In the genomic region with DNA sequence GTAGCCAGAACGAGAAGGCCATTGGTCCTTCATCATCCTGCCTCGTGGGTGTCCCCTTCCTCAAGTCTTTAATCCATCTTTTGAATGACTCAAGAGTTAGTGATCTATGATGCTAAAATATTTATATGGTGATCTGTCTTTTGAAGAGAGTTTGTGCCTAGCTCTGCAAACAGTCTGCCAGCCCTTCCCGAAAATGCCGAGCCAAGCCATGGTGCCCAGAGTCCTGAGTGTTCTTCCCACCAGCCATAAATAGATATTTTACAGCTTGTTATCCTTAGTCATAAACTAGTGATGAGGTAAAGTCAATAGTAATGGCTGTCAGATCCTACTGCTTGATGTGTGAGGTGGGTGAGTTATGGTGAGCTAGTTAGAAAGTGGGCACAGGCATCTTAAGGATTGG, we compare ENCODE assay signal across 29 mouse cellular contexts. TPM values are rescaled to one million over a fixed set of nuclear protein-coding genes. Genes with fewer than 3 reads are reported as not detected.
"Had no signal": no experiment of that assay in that cellular context is flagged by ENCODE, and none has a peak within 500 bp of the region (broad histone marks: within the 10 kb centered on the region; RNA-seq: fewer than 3 reads in every experiment).

No protein-coding gene starts in this region.

- H3K4me3 ChIP-seq: heart, embryonic 10.5 days; heart, embryonic 12.5 days; hindbrain, embryonic 10.5 days; hindbrain, embryonic 12.5 days; intestine, embryonic 15.5 days; kidney, embryonic 15.5 days; limb, embryonic 13.5 days; limb, embryonic 15.5 days; liver, embryonic 12.5 days had no signal

- ATAC-seq: hindbrain, embryonic 16.5 days; inflammation-experienced regulatory T-cells, adult 6 months; intestine, embryonic 15.5 days; liver, embryonic 12.5 days had no signal

- H3K27ac ChIP-seq: heart, embryonic 10.5 days; hindbrain, embryonic 10.5 days; hindbrain, embryonic 12.5 days; hindbrain, embryonic 14.5 days; intestine, embryonic 15.5 days; kidney, embryonic 15.5 days; kidney, postnatal 0 days; limb, embryonic 13.5 days; limb, embryonic 15.5 days; liver, embryonic 12.5 days; liver, embryonic 14.5 days had no signal

- DNase-seq: gastrocnemius, postnatal 10 days; gastrocnemius, postnatal 25 days; heart, adult 18-20 months; heart, postnatal 10 days; heart, postnatal 4 days; kidney, adult 11 months; kidney, adult 2 months; kidney, adult 9 months; kidney, postnatal 14 days; kidney, postnatal 36 days; layer of hippocampus, adult 9-11 months; layer of hippocampus, postnatal 36 days; left cerebral cortex, postnatal 4 days had no signal

RNA-seq across cellular contexts. Expression of gene Camk1g, which starts 44.0 kb away (rescaled TPM):
- total RNA-seq: granulocyte monocyte progenitor cell, adult 5-6 weeks; liver, adult 2 months had no signal
- polyA plus RNA-seq: inflammation-experienced regulatory T-cells, adult 6 months; liver, adult 2 months had no signal
